Mouse (Mus musculus): ENCODE results near the gene Igsf8.

The Igsf8 gene

GRCm38 (mm10) chr1:172323801-172324359 lies 62.4 kb downstream of the Igsf8 start:
- DNase-seq (ENCODE audit: low read depth) = no peak

- DNase-seq (ENCODE audit: low read depth) = peak; percentile 78
Measured at GRCm38 (mm10) chr1:172324725-172325124, 63.3 kb downstream of the Igsf8 start.

GRCm38 (mm10) chr1:172325680-172326535 lies 64.5 kb downstream of the Igsf8 start:
- no peak for DNase-seq (ENCODE audit: low read depth)

DNA sequence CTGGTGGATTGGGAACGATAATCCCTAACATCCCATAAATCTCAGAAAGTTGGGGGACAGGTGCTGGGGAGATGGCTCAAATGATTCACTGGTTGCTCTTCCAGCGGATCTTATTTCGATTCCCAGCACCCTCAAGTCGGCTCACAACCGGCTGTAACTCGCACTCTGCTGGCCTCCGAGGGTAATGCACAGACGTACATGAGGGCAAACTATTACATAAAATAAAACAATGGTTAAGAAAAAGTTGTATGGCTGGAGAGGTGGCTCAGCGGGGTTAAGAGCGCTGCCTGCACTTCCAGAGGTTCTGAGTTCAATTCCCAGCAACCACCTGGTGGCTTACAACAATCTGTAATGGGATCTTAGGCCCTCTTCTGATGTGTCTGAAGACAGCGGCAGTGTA lies 65.2 kb downstream of the Igsf8 start:
- DNase-seq (ENCODE audit: low read depth) = no peak

GRCm38 (mm10) chr1:172327206-172328001 lies 66.0 kb downstream of the Igsf8 start:
- no peak for DNase-seq (ENCODE audit: low read depth)

DNA sequence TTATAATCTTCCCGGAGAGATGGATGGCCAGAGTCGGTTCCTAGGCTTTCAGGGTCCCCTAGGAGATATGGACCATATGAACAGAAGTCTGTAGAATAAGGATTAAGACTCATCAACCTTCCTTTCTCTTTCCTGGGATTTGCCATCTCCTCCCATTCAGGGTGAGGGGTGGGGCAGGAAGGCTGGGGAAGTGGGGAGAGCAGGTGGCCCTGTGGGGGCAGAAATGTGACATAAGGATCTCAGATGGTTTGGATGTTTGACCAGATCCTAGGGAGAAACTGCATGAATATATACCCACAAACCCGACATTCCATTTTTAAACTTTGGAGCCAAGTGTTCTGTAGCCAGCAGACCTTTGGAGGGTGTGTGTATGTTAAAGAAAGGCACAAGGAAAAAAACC lies 66.6 kb downstream of the Igsf8 start:
- DNase-seq (ENCODE audit: low read depth) = no peak

GRCm38 (mm10) chr1:172328461-172328860 lies 67.0 kb downstream of the Igsf8 start:
- DNase-seq (ENCODE audit: low read depth) = no peak

DNA sequence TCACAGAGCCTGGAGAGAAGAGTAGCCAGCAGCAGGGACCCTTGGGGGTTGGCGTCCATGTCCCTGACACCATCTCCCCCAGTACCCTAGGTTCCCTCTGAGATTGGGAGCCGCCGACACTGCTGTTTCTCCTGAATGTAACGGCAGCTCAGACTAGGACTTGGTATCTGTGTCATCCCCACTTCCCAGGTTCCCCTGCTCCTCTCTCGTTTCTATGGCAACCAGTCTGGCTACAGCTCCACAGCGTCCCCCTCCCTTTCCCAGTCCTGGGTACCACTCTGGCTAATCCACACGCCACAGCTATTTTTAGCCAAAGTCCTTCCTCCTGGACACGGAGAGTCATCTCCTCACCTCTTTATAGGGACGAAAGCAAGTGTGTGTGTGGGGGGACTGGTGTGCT lies 67.7 kb downstream of the Igsf8 start, which contains the start of gene Kcnj9:
Kcnj9 (minus strand) TSS at position 188 of the 400 bp plus-strand sequence.
- no peak for DNase-seq (ENCODE audit: low read depth)

DNA sequence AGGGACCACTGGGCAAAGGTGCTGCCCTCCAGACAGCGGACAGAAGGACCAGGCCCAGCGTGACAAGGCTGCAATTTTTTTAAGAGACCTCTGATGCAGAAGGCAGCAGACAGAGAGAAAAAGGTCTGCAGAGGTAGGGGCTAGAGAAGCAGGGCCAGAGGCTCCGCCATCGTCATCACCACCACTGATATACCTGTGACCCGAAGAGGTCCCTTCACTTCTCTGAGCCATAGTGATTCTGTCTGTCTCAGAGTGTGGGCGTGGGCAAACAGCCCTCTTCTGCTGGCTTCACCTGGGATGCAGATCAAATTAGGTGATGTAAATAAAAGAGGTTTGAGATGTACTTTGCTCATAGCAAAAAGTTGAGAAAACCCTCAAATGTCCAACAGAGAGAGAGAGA lies 68.2 kb downstream of the Igsf8 start:
- DNase-seq (ENCODE audit: low read depth) = no peak

DNA sequence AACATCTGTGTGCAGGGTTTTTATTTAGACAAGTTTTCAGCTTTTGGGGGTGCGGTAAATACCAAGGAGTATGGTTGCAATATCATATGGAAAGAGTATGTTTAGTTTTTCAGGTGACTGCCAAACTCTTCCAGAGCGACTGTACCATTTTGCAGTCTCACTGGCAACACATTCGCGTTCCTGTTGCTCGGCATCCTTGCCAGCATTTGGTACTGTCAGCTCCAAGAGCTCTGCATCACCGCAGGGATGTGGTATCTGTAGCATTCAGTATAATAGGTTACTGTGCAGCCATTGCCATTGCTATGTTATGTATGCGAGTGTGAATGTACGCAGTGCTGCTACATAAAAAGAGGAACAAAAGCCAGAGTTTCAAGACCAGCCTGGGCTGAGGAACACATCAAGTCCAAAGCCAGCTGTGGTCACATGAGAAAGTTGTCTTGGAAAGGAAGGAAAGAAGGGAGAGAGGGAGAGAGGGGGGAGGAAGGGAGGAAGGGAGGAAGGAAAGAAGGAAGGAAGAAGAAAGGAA lies 70.0 kb downstream of the Igsf8 start:
- no peak for DNase-seq (ENCODE audit: low read depth)

DNA sequence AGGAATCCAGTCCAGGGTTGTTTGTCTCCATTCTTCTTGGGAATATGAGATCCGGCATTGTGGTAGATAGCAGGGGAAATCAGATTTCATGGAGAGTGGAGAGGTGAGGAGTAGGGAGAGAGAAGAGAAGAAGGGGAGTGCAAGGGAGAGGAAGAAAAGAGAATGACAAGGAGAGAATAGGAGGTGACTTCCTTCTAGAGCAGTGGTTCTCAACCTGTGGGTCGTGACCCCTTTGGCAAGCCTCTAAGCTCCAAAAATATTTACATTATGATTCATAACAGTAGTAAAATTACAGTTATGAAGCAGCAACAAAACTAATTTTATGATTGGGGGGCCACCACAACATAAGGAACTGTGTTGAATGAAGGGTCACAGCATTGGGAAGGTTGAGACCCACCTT lies 71.5 kb downstream of the Igsf8 start:
- no peak for DNase-seq (ENCODE audit: low read depth)

DNA sequence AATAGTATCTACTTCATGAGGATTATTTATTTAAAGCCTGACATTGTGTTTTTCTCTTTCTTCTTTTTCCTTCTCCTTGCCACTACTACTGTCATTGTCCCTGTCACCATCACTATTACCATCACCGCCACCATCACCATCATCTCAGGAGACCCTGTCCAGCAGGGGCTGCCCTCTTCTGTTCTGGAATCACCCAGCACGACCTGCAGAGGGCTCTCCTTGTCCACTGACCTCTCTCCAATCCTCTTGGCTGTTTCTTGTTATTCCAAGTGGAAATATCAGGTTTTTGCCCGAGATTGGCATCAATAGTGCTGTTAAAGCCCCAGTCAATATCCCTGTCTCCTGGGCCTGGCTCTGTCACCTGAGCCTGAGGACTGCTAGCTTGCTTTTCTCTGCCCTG lies 72.1 kb downstream of the Igsf8 start:
- DNase-seq (ENCODE audit: low read depth) = no peak

- no peak for DNase-seq (ENCODE audit: low read depth)
Measured at GRCm38 (mm10) chr1:172335804-172336203, 74.4 kb downstream of the Igsf8 start.

- no peak for DNase-seq (ENCODE audit: low read depth)
Measured at GRCm38 (mm10) chr1:172337411-172338185, 76.2 kb downstream of the Igsf8 start.

DNA sequence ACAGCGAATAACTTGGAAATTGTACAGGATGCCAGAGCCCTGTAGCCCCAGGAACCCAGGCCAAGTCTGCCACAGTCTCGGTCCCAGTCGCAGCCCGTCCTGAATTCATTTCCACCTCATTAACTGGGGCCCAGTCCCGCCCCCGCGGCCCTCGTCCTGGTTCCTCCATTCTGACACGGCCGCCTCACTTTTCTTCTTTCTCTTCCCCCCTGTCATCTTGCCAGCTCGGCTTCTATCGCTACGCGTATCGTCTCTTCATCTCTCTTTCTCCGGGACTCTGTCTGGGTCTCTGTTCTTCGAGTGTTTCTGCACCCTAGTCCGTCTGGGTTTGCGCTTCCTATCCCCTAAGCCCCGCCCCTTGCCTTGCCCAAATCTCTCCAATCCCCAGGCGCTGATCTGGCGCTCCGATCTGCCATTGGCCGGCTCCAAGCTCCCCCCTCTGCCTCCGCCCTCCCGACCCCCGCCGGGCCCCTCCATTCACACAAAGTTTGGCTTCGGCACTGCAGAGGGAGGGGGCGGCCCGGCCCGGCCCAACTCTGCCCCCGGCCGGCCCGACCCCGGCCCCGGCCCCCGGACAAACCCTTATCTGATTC lies 79.4 kb downstream of the Igsf8 start, which contains the start of gene Kcnj10:
Kcnj10 (plus strand) TSS at position 482 of the 593 bp plus-strand sequence.
- DNase-seq (ENCODE audit: low read depth) = peak; percentile 57

DNA sequence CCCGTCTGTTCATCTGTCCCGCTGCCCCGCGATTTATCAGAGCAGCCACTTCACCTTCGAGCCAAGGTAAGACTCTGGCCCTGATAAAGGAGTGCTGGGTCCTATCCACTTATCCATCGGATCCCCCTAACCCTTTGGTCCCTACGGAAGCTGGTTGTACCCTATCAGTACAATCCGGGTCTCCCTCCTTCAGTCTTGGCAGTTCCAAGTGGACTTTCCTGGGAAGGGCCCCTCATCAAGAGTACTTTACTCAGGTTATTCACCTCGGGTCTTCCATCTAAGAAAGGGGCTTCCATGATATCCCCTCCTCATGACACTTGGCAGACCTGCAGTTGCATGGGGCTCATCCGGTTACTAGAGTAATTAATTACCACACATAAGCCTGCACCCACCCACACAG lies 79.9 kb downstream of the Igsf8 start:
- no peak for DNase-seq (ENCODE audit: low read depth)

DNA sequence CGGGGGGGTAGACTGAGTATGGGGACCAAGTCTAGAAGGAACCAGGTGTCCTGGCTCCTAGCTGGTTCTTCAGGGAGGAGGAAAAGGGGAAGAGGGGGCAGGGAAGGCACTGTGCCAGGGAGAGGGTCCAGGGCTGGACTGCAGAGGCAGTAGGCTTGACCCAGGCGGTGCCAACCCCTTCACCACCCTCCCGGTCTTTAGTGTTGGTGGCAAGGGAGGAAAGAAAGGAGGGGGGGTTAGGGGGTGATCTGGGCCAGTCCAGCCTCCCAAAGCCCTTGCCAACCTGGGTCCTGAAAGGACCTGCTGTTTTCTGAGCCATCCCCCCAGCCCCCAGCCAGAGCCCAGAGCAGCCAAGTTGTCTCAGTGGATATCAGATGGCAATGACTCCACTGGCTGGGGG lies 81.3 kb downstream of the Igsf8 start:
- no peak for DNase-seq (ENCODE audit: low read depth)

DNA sequence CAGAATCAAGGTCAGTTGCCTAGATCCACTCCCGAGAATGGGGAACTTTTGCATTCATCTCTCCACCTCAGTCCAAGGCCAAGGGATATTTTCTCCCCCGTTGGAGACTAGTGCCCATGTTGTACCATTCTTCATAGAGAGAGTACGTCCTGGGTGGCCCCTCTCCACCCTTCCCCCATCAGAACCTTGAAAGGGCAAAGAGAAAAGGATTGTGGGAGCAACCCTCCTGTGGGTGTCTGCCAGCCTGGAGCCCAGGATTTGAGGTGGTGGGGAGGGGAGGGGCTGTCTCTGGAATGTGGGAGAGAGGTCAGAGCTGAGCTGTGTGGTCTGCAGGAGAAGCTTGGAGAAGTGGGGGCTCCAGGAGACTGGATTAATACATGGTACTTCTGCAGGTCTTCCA lies 82.5 kb downstream of the Igsf8 start:
- no peak for DNase-seq (ENCODE audit: low read depth)

DNA sequence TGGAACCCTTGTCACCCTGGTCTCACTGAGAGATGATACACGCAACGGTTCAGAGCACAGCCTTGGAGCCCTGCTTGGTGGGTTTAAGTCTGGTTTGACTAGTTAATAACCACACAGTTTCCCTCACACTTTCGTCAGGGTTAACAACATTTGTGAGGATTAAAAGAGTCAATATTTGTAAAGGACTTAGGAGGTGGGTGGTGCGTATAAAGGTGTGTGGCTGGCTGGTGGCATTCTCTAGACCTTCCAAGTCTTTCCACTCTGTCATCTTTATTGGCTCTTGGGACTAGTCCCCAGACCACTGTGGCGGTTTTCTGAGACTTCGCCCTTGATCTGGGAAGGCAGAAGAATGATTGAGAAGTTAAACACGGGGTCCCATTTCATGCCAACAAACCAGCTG lies 83.4 kb downstream of the Igsf8 start:
- DNase-seq (ENCODE audit: low read depth) = no peak

GRCm38 (mm10) chr1:172346707-172347106 lies 85.3 kb downstream of the Igsf8 start:
- no peak for DNase-seq (ENCODE audit: low read depth)

GRCm38 (mm10) chr1:172347382-172347781 lies 85.9 kb downstream of the Igsf8 start:
- DNase-seq (ENCODE audit: low read depth) = no peak

All from c-Kit-positive CD71-positive TER-119-negative erythroid progenitor cells, embryonic 14.5 days (primary cell).